Mouse (Mus musculus) ovary, adult 18-20 months (tissue): ENCODE results near the gene Pnpla1.

Experiments used
- DNase-seq: peaks from one replicate; pipeline ENCODE4 v3.0.0; 2022; ENCODE audit warnings: low spot score, mixed read lengths

Gene Pnpla1

GRCm38 (mm10) chr17:28885231-28885630, 27.0 kb downstream of the Pnpla1 start:
- DNase-seq, result no peak

DNA sequence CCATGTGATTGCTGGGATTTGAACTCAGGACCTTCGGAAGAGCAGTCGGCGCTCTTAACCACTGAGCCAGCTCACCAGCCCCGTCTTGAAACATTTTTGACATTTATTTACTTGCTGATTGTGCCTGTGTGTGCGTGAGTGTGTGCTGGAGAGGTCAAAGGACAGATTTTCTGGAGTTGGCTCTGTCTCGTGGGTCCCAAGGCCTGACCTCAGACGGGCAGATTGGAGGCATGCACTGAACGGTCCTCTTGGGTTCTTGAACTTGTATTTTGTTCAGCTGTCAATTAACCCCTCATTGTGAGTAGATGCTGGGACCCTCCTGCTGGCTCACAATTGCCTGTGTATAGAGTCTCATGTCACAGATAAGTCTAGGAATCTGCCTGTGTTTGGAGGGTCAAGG, 28.1 kb downstream of the Pnpla1 start:
- DNase-seq, result no peak

- DNase-seq, result no peak
Observed at GRCm38 (mm10) chr17:28894050-28894767, 36.0 kb downstream of the Pnpla1 start.

GRCm38 (mm10) chr17:28895217-28895875, 37.1 kb downstream of the Pnpla1 start:
- no peak for DNase-seq

DNA sequence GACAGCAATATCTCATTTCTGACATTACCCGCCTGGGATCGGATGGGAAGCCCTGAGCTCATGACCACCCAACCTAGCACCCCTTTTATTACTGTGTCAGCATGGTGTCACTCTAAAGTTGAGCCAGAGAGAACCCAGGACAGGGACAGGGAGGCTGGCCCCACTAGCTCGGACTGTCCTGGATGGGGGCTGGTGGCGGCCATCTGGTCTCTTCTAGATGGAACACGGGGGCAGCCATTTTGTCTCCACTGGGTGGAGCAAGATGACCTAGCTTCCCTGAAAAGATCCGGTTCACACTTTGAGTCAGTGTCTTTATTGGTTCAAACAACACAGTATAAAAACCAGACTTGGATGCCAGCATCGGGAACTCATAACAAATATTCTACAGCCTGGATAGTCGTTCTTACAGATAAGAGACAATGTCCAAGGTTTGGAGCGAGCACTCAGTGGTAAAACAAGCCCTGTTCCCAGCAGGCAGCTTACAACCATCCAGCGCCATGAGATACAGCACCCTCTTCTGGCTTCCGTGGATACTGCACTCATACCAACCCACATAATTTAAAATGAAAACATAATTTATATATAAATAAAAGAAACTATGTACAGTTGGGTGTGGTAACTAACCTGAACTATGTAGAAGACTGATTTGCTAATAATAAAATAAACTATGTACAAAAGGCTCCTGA, 38.0 kb downstream of the Pnpla1 start:
- DNase-seq, result no peak

DNA sequence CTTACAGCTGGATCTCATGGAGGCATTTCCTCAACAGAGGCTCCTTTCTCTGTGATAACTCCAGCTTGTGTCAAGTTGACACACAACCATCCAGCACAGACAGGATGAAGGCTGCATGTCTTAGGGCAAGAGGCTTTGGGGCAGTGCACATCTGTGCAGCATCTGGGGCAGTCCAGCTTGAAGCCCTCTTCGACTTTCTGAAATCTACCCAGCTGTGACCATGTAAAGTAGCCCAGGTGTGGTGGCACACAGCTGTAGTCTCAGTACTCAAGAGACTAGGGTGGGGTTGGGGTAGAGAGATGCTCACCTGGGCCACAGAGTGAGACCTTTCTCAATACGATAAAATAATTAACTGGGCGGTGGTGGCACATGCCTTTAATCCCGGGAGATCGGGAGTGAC, 39.6 kb downstream of the Pnpla1 start:
- no peak for DNase-seq

GRCm38 (mm10) chr17:28898249-28898648, 40.0 kb downstream of the Pnpla1 start:
- DNase-seq, result no peak

DNA sequence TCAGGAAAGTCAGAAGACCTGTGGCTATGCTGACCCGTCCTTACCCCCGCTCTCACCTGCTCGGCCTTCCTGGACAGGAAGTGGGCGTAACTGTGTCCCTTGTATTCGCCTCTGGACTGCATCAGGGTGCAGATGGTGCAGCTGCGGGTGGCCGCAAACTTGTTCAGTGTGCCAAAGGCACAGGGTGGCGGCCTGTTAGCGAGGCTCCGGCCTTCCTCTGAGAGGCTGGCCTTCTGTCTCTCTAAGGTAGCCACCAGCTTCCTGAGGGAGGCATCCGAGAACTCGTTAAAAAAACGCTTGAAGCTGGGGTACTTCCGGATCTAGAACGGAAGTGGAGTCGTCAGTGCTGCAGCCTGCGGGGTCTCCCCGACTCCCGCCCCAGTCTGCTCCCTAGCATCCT, 41.2 kb downstream of the Pnpla1 start:
- DNase-seq, result no peak

- DNase-seq, result no peak
Observed at GRCm38 (mm10) chr17:28901559-28901958, 43.3 kb downstream of the Pnpla1 start.

DNA sequence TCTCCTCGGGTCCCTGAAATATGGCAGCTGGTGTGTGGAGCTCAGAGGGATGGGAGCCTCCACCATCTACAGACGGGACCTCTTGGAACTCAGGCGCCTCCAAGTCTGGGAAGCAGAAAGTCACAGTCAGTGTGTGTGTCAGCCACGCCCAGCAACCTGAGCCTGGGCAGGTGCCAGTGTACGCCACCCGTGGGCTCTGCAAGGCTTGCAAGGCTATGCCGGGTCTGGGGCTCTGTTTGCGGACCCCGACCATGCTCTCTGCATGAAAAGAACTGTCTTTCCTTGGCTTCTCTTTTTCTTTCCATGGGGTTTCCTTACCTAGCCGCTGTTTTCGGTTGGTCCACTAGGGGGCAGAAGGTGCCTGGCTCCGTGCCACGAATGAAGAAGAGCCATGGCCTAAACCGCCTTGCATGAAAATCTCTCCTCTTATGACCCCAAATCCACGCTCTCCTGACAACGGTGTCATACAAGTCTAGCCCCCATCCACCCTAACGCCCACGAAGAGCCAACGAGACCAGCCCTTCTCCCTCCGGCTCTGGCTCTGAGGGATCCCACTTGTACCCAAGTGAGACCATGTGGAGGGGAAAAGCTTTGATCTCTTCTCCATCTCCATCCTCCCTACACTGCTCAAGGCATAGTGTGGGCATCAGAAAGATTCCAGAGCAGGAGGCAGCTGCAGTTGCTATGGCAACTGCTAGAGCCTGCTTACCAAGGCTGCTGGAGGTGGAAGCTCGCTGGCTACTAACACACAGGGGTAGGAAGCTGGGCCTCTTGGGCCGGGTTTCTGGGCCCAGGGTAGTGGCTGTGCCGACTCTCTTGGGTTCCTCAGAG, 46.5 kb downstream of the Pnpla1 start:
- DNase-seq, result no peak

DNA sequence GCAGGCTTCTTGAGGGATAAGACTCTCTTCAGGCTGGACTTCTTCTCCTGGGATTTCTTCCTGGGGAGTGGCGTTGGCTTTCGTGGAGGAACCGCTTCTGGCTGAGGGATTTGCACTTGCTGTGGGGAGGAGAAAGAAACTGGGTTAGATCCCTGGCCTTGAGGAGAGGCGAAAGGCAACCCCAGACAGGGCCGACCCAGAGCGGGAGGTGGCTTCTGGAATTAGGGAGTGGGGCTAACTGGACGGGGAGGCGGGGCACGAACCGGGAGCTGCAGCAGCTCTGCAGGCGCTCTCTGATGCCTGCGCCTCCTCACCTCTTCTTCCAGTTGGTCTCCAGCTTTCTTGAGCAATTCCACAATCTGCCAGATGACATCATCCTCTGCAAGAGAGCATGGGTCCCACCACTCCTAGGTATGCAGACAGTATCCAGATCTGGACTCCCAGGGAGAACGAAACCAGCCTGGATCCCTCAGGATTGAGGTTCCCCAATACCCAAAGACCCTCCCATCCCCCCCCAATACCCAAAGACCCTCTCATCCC, 47.2 kb downstream of the Pnpla1 start:
- no peak for DNase-seq

GRCm38 (mm10) chr17:28907959-28908358, 49.7 kb downstream of the Pnpla1 start:
- DNase-seq, result no peak

- DNase-seq, result no peak
Observed at GRCm38 (mm10) chr17:28909252-28909941, 51.2 kb downstream of the Pnpla1 start.

GRCm38 (mm10) chr17:28910139-28910538, 51.9 kb downstream of the Pnpla1 start:
- no peak for DNase-seq

DNA sequence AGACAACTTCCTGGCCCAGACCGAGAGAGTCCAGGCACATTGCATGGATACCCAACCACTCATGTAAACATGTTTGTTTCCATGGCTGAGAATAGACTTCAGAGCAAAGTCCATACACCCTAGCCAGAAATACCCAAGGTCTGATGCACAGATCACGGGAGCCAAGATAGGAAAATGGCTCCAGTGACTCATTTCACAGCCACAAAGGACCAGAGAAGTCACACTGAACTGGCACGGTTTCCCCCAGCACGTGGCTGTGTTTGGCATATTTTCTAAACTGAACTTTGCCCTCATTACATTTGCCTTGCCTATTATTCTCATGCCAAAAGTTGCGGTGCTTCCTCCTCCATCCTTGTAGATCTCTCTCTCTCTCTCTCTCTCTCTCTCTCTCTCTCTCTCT, 55.0 kb downstream of the Pnpla1 start:
- DNase-seq, result peak; percentile 17

GRCm38 (mm10) chr17:28913940-28914339, 55.7 kb downstream of the Pnpla1 start:
- no peak for DNase-seq

GRCm38 (mm10) chr17:28915060-28915628, 56.9 kb downstream of the Pnpla1 start, which contains the start of gene 4930539E08Rik:
Gene 4930539E08Rik, minus strand, starts transcription at chr17:28915324.
- no peak for DNase-seq

DNA sequence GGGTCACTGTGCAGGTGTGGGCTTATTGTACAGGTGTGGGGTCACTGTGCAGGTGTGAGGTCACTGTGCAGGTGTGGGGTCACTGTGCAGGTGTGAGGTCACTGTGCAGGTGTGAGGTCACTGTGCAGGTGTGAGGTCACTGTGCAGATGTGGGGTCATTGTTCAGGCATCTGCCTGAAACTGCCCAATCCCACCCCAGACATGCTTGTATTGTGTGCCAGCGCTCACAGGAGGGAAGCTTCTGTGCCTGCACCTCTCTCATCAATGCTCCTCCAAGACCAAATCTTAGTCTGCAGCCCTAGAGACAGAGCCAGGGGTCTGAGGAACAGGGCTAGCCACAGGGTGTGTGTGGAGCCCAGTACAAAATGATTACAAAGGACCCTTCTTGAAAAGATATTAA, 58.3 kb downstream of the Pnpla1 start:
- no peak for DNase-seq

GRCm38 (mm10) chr17:28921086-28921485, 62.9 kb downstream of the Pnpla1 start:
- peak; percentile 52 for DNase-seq

DNA sequence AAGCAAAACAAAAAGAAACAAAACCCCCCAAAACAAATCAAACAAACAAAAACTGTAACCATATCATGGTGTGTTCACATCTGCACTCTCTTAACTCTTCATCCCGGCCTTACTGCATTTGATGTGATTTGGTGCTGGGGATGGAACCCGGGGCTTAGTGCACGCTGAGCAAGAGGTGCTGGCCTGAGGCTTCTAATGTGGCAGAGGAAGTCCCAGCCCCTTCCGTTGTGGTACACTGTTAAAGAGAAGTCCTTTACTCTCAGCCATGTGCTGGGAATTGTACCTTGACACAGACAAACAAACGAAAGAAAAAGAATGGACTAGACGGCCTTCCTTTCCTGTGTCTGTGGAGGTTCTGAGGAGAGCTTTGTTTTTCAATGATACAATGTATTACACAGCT, 63.9 kb downstream of the Pnpla1 start:
- no peak for DNase-seq
